ENCODE assay signal across 23 mouse cellular contexts in the genomic region with DNA sequence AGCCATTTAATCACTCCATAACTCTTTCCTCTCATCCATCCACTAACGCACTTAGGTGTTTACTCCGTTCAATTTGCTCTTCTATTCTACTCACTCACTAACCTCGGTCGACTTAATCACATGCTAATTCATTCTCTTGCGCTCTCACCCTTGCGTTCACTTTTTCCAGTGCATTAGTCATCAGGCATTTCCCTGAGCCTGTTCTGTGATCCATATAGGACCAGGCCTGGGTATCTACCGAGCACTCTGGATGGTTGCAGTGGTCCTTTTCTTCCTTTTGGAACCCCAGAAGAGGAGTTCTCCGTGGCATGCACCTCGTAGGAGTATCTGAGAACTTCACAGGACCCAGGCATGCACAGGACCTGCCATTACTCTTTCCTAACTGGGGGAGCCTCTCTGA.
A peak's percentile ranks its signal among the peaks of the same experiment; 100 is the strongest.
DNase-seq lines count a peak whose midpoint lies in the region; ATAC-seq and TF ChIP-seq lines count a peak whose summit lies in the region.
"Had no signal": no experiment of that assay in that cellular context is flagged by ENCODE, and none has a peak within 500 bp of the region (broad histone marks: within the 10 kb centered on the region; RNA-seq: fewer than 3 reads in every experiment).

No protein-coding gene starts in this region.

- H3K9ac ChIP-seq in forebrain, embryonic 15.5 days (replicated peaks), result no peak overlapping the region
- no peak overlapping the region for H3K9ac ChIP-seq in forebrain, embryonic 11.5 days (ENCODE audit: low read length)
- no peak overlapping the region for H3K9ac ChIP-seq in kidney, embryonic 15.5 days
- H3K9ac ChIP-seq in stomach, postnatal 0 days (ENCODE audit: low read length), result no peak overlapping the region
- H3K9ac ChIP-seq: forebrain, postnatal 0 days; hindbrain, embryonic 15.5 days; liver, embryonic 12.5 days; liver, postnatal 0 days; midbrain, embryonic 12.5 days; neural tube, embryonic 12.5 days had no signal

- TF ChIP-seq CTCF in stomach, postnatal 0 days (IDR thresholded peaks at IDR 0.05; ENCODE audit: low read depth), result no peak

- H3K9me3 ChIP-seq in forebrain, embryonic 15.5 days, result no peaks in the 10 kb centered on the region
- no peaks in the 10 kb centered on the region for H3K9me3 ChIP-seq in forebrain, embryonic 11.5 days (ENCODE audit: control insufficient read depth, low read length)
- H3K9me3 ChIP-seq in kidney, embryonic 15.5 days (replicated peaks), result no peaks in the 10 kb centered on the region
- H3K9me3 ChIP-seq in stomach, postnatal 0 days (ENCODE audit: control insufficient read depth, low read length), result no peaks in the 10 kb centered on the region
- H3K9me3 ChIP-seq: hindbrain, embryonic 10.5 days; hindbrain, embryonic 15.5 days; liver, embryonic 12.5 days; midbrain, embryonic 12.5 days; neural tube, embryonic 12.5 days had no signal

- 47% methylated on average over 9 of the region's 9 CpGs for WGBS in forebrain, embryonic 15.5 days
- 61% methylated on average over 9 of the region's 9 CpGs for WGBS in forebrain, embryonic 11.5 days
- WGBS in kidney, embryonic 15.5 days, result 71% methylated on average over 9 of the region's 9 CpGs
- 77% methylated on average over 9 of the region's 9 CpGs for WGBS in stomach, postnatal 0 days

- H3K4me3 ChIP-seq in forebrain, embryonic 15.5 days, result no peak overlapping the region
- no peak overlapping the region for H3K4me3 ChIP-seq in forebrain, embryonic 11.5 days (ENCODE audit: low read depth, low read length)
- H3K4me3 ChIP-seq in kidney, embryonic 15.5 days (replicated peaks), result no peak overlapping the region
- no peak overlapping the region for H3K4me3 ChIP-seq in stomach, postnatal 0 days (ENCODE audit: low read depth, low read length)
- H3K4me3 ChIP-seq: erythroblast, embryonic 14.5 days; hindbrain, embryonic 10.5 days; hindbrain, embryonic 15.5 days; liver, embryonic 12.5 days; midbrain, embryonic 12.5 days; myocyte; neural tube, embryonic 12.5 days had no signal

- ATAC-seq in forebrain, embryonic 15.5 days (replicated peaks), result 0 out of 2 replicates have a peak, but pooled peaks have one; percentile 23
- no peak for ATAC-seq in forebrain, embryonic 11.5 days (replicated peaks; ENCODE audit: low FRiP score)
- ATAC-seq in kidney, embryonic 15.5 days (replicated peaks; ENCODE audit: low FRiP score), result no peak
- ATAC-seq in stomach, postnatal 0 days (ENCODE audit: low FRiP score, low TSS enrichment), result 0 out of 2 replicates have a peak, but pooled peaks have one; percentile 39
- ATAC-seq: forebrain, postnatal 0 days; liver, embryonic 12.5 days; liver, postnatal 0 days had no signal

- TF ChIP-seq EP300 in stomach, postnatal 0 days (optimal IDR thresholded peaks at IDR 0.05), result no peak

- no peaks in the 10 kb centered on the region for H3K4me1 ChIP-seq in forebrain, embryonic 15.5 days
- no peaks in the 10 kb centered on the region for H3K4me1 ChIP-seq in forebrain, embryonic 11.5 days (replicated peaks; ENCODE audit: control insufficient read depth, insufficient read depth, low read length)
- peaks cover 7% of the 10 kb centered on the region; the same call in 1 of the 2 replicates for H3K4me1 ChIP-seq in kidney, embryonic 15.5 days
- H3K4me1 ChIP-seq in stomach, postnatal 0 days (replicated peaks; ENCODE audit: control insufficient read depth, insufficient read depth), result no peaks in the 10 kb centered on the region
- H3K4me1 ChIP-seq: hindbrain, embryonic 15.5 days; neural tube, embryonic 12.5 days had no signal

- no peak for DNase-seq in forebrain, embryonic 11.5 days (ENCODE audit: low spot score)
- no peak for DNase-seq in kidney, postnatal 4 days
- DNase-seq in Muller cell, postnatal 12 days (ENCODE audit: inconsistent ontology term), result peak; percentile 62
- DNase-seq in stomach, postnatal 0 days (ENCODE audit: low spot score), result no peak
- DNase-seq in left cerebral cortex, adult 9 months (ENCODE audit: low spot score in 2 of 2), result no peak
- DNase-seq: adrenal gland, postnatal 14 days; cerebellum, adult 2 months; cerebellum, postnatal 14 days; forebrain, postnatal 0 days; heart, postnatal 14 days; left cerebral cortex, postnatal 4 days; liver, postnatal 0 days; lung, postnatal 36 days; right cerebral cortex, postnatal 4 days had no signal

- no peaks in the 10 kb centered on the region for H3K27me3 ChIP-seq in forebrain, embryonic 15.5 days
- H3K27me3 ChIP-seq in forebrain, embryonic 11.5 days (ENCODE audit: control insufficient read depth, insufficient read depth, low read length), result no peaks in the 10 kb centered on the region
- no peaks in the 10 kb centered on the region for H3K27me3 ChIP-seq in kidney, embryonic 15.5 days
- no peaks in the 10 kb centered on the region for H3K27me3 ChIP-seq in stomach, postnatal 0 days (ENCODE audit: control insufficient read depth, insufficient read depth, low read length)
- H3K27me3 ChIP-seq: hindbrain, embryonic 15.5 days; liver, embryonic 12.5 days; midbrain, embryonic 12.5 days; neural tube, embryonic 12.5 days had no signal

- H3K27ac ChIP-seq in forebrain, embryonic 15.5 days (replicated peaks), result no peak overlapping the region
- H3K27ac ChIP-seq in forebrain, embryonic 11.5 days (ENCODE audit: low read depth, low read length), result no peak overlapping the region
- 0 out of 2 replicates have a peak overlapping the region, but pooled peaks have one; percentile 28 for H3K27ac ChIP-seq in kidney, embryonic 15.5 days
- H3K27ac ChIP-seq in stomach, postnatal 0 days (replicated peaks), result no peak overlapping the region
- H3K27ac ChIP-seq: hindbrain, embryonic 10.5 days; hindbrain, embryonic 15.5 days; liver, embryonic 12.5 days; midbrain, embryonic 12.5 days; neural tube, embryonic 12.5 days had no signal

- H3K36me3 ChIP-seq in forebrain, embryonic 15.5 days, result no peaks in the 10 kb centered on the region
- H3K36me3 ChIP-seq in forebrain, embryonic 11.5 days (ENCODE audit: control insufficient read depth, insufficient read depth, low read length), result no peaks in the 10 kb centered on the region
- H3K36me3 ChIP-seq in kidney, embryonic 15.5 days, result no peaks in the 10 kb centered on the region
- H3K36me3 ChIP-seq in stomach, postnatal 0 days (ENCODE audit: control insufficient read depth, insufficient read depth, low read length), result no peaks in the 10 kb centered on the region
- H3K36me3 ChIP-seq: hindbrain, embryonic 10.5 days; hindbrain, embryonic 15.5 days; liver, embryonic 12.5 days; midbrain, embryonic 12.5 days; neural tube, embryonic 12.5 days had no signal

- no peak overlapping the region for H3K4me2 ChIP-seq in forebrain, embryonic 15.5 days (replicated peaks)
- no peak overlapping the region for H3K4me2 ChIP-seq in forebrain, embryonic 11.5 days (ENCODE audit: low read depth, low read length, severe bottlenecking)
- H3K4me2 ChIP-seq in kidney, embryonic 15.5 days, result no peak overlapping the region
- H3K4me2 ChIP-seq in stomach, postnatal 0 days (replicated peaks; ENCODE audit: low read depth), result no peak overlapping the region
- H3K4me2 ChIP-seq: hindbrain, embryonic 15.5 days; liver, embryonic 12.5 days; midbrain, embryonic 12.5 days; neural tube, embryonic 12.5 days had no signal

Comparison
In these comparisons a context has a peak if more than half of its experiments do, and no peak if none do; other contexts are left out.
1. ATAC-seq: peak in forebrain, embryonic 15.5 days (single experiment) and stomach, postnatal 0 days (single experiment); none in forebrain, embryonic 11.5 days (single experiment) and kidney, embryonic 15.5 days (single experiment).